Mouse (Mus musculus) MEL (cell line): ENCODE measurements around the gene Mpg. TPM values are rescaled to one million over a fixed set of nuclear protein-coding genes. Genes with fewer than 3 reads are reported as not detected.

Experiments used
- DNase-seq: peaks from one replicate; pipeline ENCODE4 v3.0.0; 2011; ENCODE audit warnings: low read depth, low spot score
- H3K27ac ChIP-seq: 2 replicates; pipeline ENCODE4 v1.5.1; 2012; ENCODE audit warnings: low read depth, mild to moderate bottlenecking, control low read depth, low read length, moderate library complexity; ENCODE audit not compliant: control insufficient read depth
- H3K27me3 ChIP-seq, 2 experiments: fragments of 150-350 bp in 1 of 2; sonication (generic) in 1 of 2; 2 replicates each; pipeline ENCODE4 v1.6.1; 2012; ENCODE audit warnings: low read length in 2 of 2, mild to moderate bottlenecking in 2 of 2, improper control_type of control experiment in 1 of 2, moderate library complexity in 1 of 2; ENCODE audit not compliant: insufficient read depth in 2 of 2, control insufficient read depth in 1 of 2
- H3K36me3 ChIP-seq, 2 experiments: 2 replicates each; pipeline ENCODE4 v1.6.1; 2012 to 2014; ENCODE audit warnings: low read length in 2 of 2, improper control_type of control experiment in 1 of 2, inconsistent platforms in 1 of 2, mild to moderate bottlenecking in 1 of 2; ENCODE audit not compliant: insufficient read depth in 2 of 2, control insufficient read depth in 1 of 2
- H3K4me1 ChIP-seq, 2 experiments: fragments of 150-350 bp in 1 of 2; sonication (generic) in 1 of 2; 2 replicates each; pipeline ENCODE4 v1.6.1; 2012; ENCODE audit warnings: low read length in 2 of 2, improper control_type of control experiment in 1 of 2, mild to moderate bottlenecking in 1 of 2; ENCODE audit not compliant: insufficient read depth in 2 of 2, control insufficient read depth in 1 of 2
- H3K4me3 ChIP-seq, 2 experiments: fragments of 150-350 bp in 1 of 2; sonication (generic) in 1 of 2; 2 replicates each; pipeline ENCODE4 v1.5.1; 2012; ENCODE audit warnings: low read depth in 2 of 2, low read length in 2 of 2, mild to moderate bottlenecking in 2 of 2, moderate library complexity in 2 of 2, control low read depth in 1 of 2, improper control_type of control experiment in 1 of 2; ENCODE audit not compliant: control insufficient read depth in 1 of 2, insufficient read depth in 1 of 2
- H3K79me2 ChIP-seq: 2 replicates; pipeline ENCODE4 v1.6.1; 2012; ENCODE audit warnings: mild to moderate bottlenecking, low read length, moderate library complexity; ENCODE audit not compliant: control insufficient read depth, poor library complexity, insufficient read depth
- H3K9ac ChIP-seq: 2 replicates; pipeline ENCODE4 v1.6.1; 2012; ENCODE audit warnings: low read depth, mild to moderate bottlenecking, control low read depth, low read length, moderate library complexity; ENCODE audit not compliant: control insufficient read depth, poor library complexity, severe bottlenecking
- H3K9me3 ChIP-seq: fragments of 150-350 bp; sonication (generic); replicated peaks from 2 replicates; pipeline ENCODE4 v1.6.1; 2012; ENCODE audit warnings: mild to moderate bottlenecking, low read length, improper control_type of control experiment, moderate library complexity; ENCODE audit not compliant: insufficient read depth
- BHLHE40 ChIP-seq: IDR thresholded peaks from 2 replicates; pipeline ENCODE4 v1.6.1; 2012; ENCODE audit warnings: low read depth, mild to moderate bottlenecking, inconsistent platforms, low read length, improper control_type of control experiment, borderline replicate concordance
- CHD1 ChIP-seq: IDR thresholded peaks from 2 replicates; pipeline ENCODE4 v1.6.1; 2012; ENCODE audit warnings: low read depth, mild to moderate bottlenecking, inconsistent platforms, low read length, improper control_type of control experiment
- CHD2 ChIP-seq: IDR thresholded peaks from 2 replicates; pipeline ENCODE4 v1.6.1; 2011; ENCODE audit warnings: low read length, improper control_type of control experiment
- CTCF ChIP-seq, 3 experiments: IDR thresholded peaks in 2 of 3; conservative IDR thresholded peaks in 1 of 3; 2 replicates each; pipeline ENCODE4 v1.5.1; 2011 to 2012; ENCODE audit warnings: low read length in 3 of 3, low read depth in 2 of 3, mild to moderate bottlenecking in 2 of 3, improper control_type of control experiment in 1 of 3, inconsistent platforms in 1 of 3, mixed read lengths in 1 of 3, moderate library complexity in 1 of 3; ENCODE audit not compliant: control insufficient read depth in 1 of 3, insufficient read depth in 1 of 3, poor library complexity in 1 of 3, severe bottlenecking in 1 of 3
- E2F4 ChIP-seq: IDR thresholded peaks from 2 replicates; pipeline ENCODE4 v1.6.1; 2011; ENCODE audit warnings: low read depth, low read length, improper control_type of control experiment, borderline replicate concordance
- ELF1 ChIP-seq: IDR thresholded peaks from 2 replicates; pipeline ENCODE4 v1.6.1; 2014; ENCODE audit warnings: low read depth, mild to moderate bottlenecking, inconsistent platforms, low read length, improper control_type of control experiment, moderate library complexity
- EP300 ChIP-seq, 2 experiments: IDR thresholded peaks; 2 replicates each; pipeline ENCODE4 v1.6.1; 2011; ENCODE audit warnings: improper control_type of control experiment in 2 of 2, low read length in 2 of 2, low read depth in 1 of 2, mild to moderate bottlenecking in 1 of 2
- ETS1 ChIP-seq: IDR thresholded peaks from 2 replicates; pipeline ENCODE4 v1.6.1; 2012; ENCODE audit warnings: low read depth, mild to moderate bottlenecking, inconsistent platforms, low read length, improper control_type of control experiment, moderate library complexity
- GABPA ChIP-seq: IDR thresholded peaks from 2 replicates; pipeline ENCODE4 v1.6.1; 2012; ENCODE audit warnings: low read depth, mild to moderate bottlenecking, inconsistent platforms, low read length, improper control_type of control experiment, moderate library complexity
- HCFC1 ChIP-seq: IDR thresholded peaks from 2 replicates; pipeline ENCODE4 v1.6.1; 2012; ENCODE audit warnings: low read depth, mild to moderate bottlenecking, inconsistent platforms, low read length, improper control_type of control experiment, moderate library complexity
- KAT2A ChIP-seq: conservative IDR thresholded peaks from 2 replicates; pipeline ENCODE4 v1.6.1; 2012; ENCODE audit warnings: low read depth, low read length, improper control_type of control experiment, inconsistent platforms
- MAFK ChIP-seq: IDR thresholded peaks from 2 replicates; pipeline ENCODE4 v1.6.1; 2011; ENCODE audit warnings: low read depth, mild to moderate bottlenecking, low read length, improper control_type of control experiment, borderline replicate concordance
- MAX ChIP-seq: IDR thresholded peaks from 2 replicates; pipeline ENCODE4 v1.6.1; 2011; ENCODE audit warnings: low read length, improper control_type of control experiment
- MEF2A ChIP-seq: IDR thresholded peaks from 2 replicates; pipeline ENCODE4 v1.6.1; 2014; ENCODE audit warnings: low read depth, mild to moderate bottlenecking, inconsistent platforms, low read length, improper control_type of control experiment; ENCODE audit not compliant: poor library complexity, insufficient replicate concordance, severe bottlenecking; ENCODE audit errors: extremely low read depth
- MXI1 ChIP-seq: IDR thresholded peaks from 2 replicates; pipeline ENCODE4 v1.6.1; 2011; ENCODE audit warnings: mild to moderate bottlenecking, low read depth, low read length, improper control_type of control experiment
- MYB ChIP-seq: IDR thresholded peaks from 2 replicates; pipeline ENCODE4 v1.6.1; 2011; ENCODE audit warnings: mild to moderate bottlenecking, low read depth, low read length, improper control_type of control experiment
- MYC ChIP-seq: IDR thresholded peaks from 2 replicates; pipeline ENCODE4 v1.6.1; 2011; ENCODE audit warnings: low read depth, mild to moderate bottlenecking, low read length, improper control_type of control experiment, moderate library complexity
- NELFE ChIP-seq: IDR thresholded peaks from 2 replicates; pipeline ENCODE4 v1.6.1; 2011; ENCODE audit warnings: low read depth, low read length, improper control_type of control experiment
- NRF1 ChIP-seq: IDR thresholded peaks from 2 replicates; pipeline ENCODE4 v1.6.1; 2014; ENCODE audit warnings: low read depth, mild to moderate bottlenecking, inconsistent platforms, low read length, improper control_type of control experiment, moderate library complexity; ENCODE audit not compliant: poor library complexity, insufficient read depth, severe bottlenecking
- POLR2A ChIP-seq, 2 experiments: IDR thresholded peaks; 2 replicates each; pipeline ENCODE4 v1.6.1; 2011 to 2012; ENCODE audit warnings: low read length in 2 of 2, mild to moderate bottlenecking in 2 of 2, control low read depth in 1 of 2, improper control_type of control experiment in 1 of 2, low read depth in 1 of 2, moderate library complexity in 1 of 2; ENCODE audit not compliant: control insufficient read depth in 1 of 2, insufficient read depth in 1 of 2, poor library complexity in 1 of 2
- POLR2AphosphoS2 ChIP-seq: IDR thresholded peaks from 2 replicates; pipeline ENCODE4 v1.6.1; 2011; ENCODE audit warnings: low read length, improper control_type of control experiment
- POLR2AphosphoS5 ChIP-seq: IDR thresholded peaks from 2 replicates; pipeline ENCODE4 v1.6.1; 2012; ENCODE audit warnings: low read depth, borderline replicate concordance, mild to moderate bottlenecking, inconsistent platforms, low read length, moderate library complexity, mixed read lengths
- RAD21 ChIP-seq: IDR thresholded peaks from 2 replicates; pipeline ENCODE4 v1.6.1; 2011; ENCODE audit warnings: mild to moderate bottlenecking, low read depth, low read length, improper control_type of control experiment
- RCOR1 ChIP-seq: IDR thresholded peaks from 2 replicates; pipeline ENCODE4 v1.6.1; 2012; ENCODE audit warnings: low read depth, mild to moderate bottlenecking, inconsistent platforms, low read length, improper control_type of control experiment
- SIN3A ChIP-seq: IDR thresholded peaks from 2 replicates; pipeline ENCODE4 v1.6.1; 2012; ENCODE audit warnings: low read length, improper control_type of control experiment, inconsistent platforms
- SMC3 ChIP-seq: IDR thresholded peaks from 2 replicates; pipeline ENCODE4 v1.6.1; 2011; ENCODE audit warnings: low read depth, low read length, improper control_type of control experiment
- TAL1 ChIP-seq: IDR thresholded peaks from 2 replicates; pipeline ENCODE4 v1.6.1; 2012; ENCODE audit warnings: mild to moderate bottlenecking, inconsistent platforms, low read length, moderate library complexity, mixed read lengths
- TBP ChIP-seq: IDR thresholded peaks from 2 replicates; pipeline ENCODE4 v1.8.0; 2011; ENCODE audit warnings: low read depth, low read length, improper control_type of control experiment
- TCF12 ChIP-seq: IDR thresholded peaks from 2 replicates; pipeline ENCODE4 v1.6.1; 2014; ENCODE audit warnings: low read depth, mild to moderate bottlenecking, inconsistent platforms, low read length, improper control_type of control experiment, moderate library complexity
- UBTF ChIP-seq: IDR thresholded peaks from 2 replicates; pipeline ENCODE4 v1.6.1; 2012; ENCODE audit warnings: low read depth, mild to moderate bottlenecking, inconsistent platforms, low read length, improper control_type of control experiment, moderate library complexity, borderline replicate concordance; ENCODE audit not compliant: insufficient read depth
- USF1 ChIP-seq: IDR thresholded peaks from 2 replicates; pipeline ENCODE4 v1.6.1; 2014; ENCODE audit warnings: low read depth, mild to moderate bottlenecking, inconsistent platforms, low read length, improper control_type of control experiment, moderate library complexity
- USF2 ChIP-seq, 2 experiments: IDR thresholded peaks; 2 replicates each; pipeline ENCODE4 v1.6.1; 2011 to 2012; ENCODE audit warnings: improper control_type of control experiment in 2 of 2, low read length in 2 of 2, borderline replicate concordance in 1 of 2, inconsistent platforms in 1 of 2, low read depth in 1 of 2, mild to moderate bottlenecking in 1 of 2; ENCODE audit not compliant: insufficient read depth in 1 of 2
- ZC3H11A ChIP-seq: IDR thresholded peaks from 2 replicates; pipeline ENCODE4 v1.6.1; 2012; ENCODE audit warnings: low read depth, mild to moderate bottlenecking, inconsistent platforms, low read length, improper control_type of control experiment
- ZKSCAN1 ChIP-seq: IDR thresholded peaks from 2 replicates; pipeline ENCODE4 v1.6.1; 2012; ENCODE audit warnings: low read depth, mild to moderate bottlenecking, inconsistent platforms, low read length, improper control_type of control experiment, moderate library complexity
- ZMIZ1 ChIP-seq: IDR thresholded peaks from 2 replicates; pipeline ENCODE4 v1.6.1; 2012; ENCODE audit warnings: low read depth, mild to moderate bottlenecking, inconsistent platforms, low read length, improper control_type of control experiment, moderate library complexity
- ZNF384 ChIP-seq: IDR thresholded peaks from 2 replicates; pipeline ENCODE4 v1.6.1; 2012; ENCODE audit warnings: low read depth, mild to moderate bottlenecking, inconsistent platforms, low read length, improper control_type of control experiment
- polyA plus RNA-seq, 2 experiments: library from polyadenylated mRNA; stranded (reverse) in 1 of 2; unstranded in 1 of 2; fragments of >175 nt in 1 of 2; fragments of >200 nt in 1 of 2; gene quantifications; 2 replicates each; pipeline versions ENCODE4 v1.2.1 to v1.2.4; 2012; ENCODE audit warnings: low replicate concordance in 2 of 2, low read depth in 1 of 2; ENCODE audit not compliant: insufficient read length in 2 of 2, insufficient read depth in 1 of 2, missing spikeins in 1 of 2
- total RNA-seq: library from RNA; depleted of rRNA; stranded (reverse); fragments of 300-350 nt; gene quantifications from 2 replicates; pipeline ENCODE4 v1.2.3, GENCODE M21; 2012

Mpg gene
- total and polyA plus RNA-seq, 3 experiments = 42.0 to 43.2 TPM; not detected in 1

- Histone ChIP-seq H3K4me1 (peaks cover 28 to 41% of the 10 kb centered on the region in 2 experiments), H3K9me3 (no peaks in the 10 kb centered on the region), H3K27ac (peak overlapping the region; percentile 25), H3K79me2 (peaks cover 5% of the 10 kb centered on the region), H3K9ac (no peak overlapping the region), H3K36me3 (peaks cover 0 to 44% of the 10 kb centered on the region in 2 experiments; a peak in 2 of 4 replicates), H3K4me3 (no peak overlapping the region), H3K27me3 (no peaks in the 10 kb centered on the region)
- peak; percentile 94 for DNase-seq
- TF ChIP-seq KAT2A = no peak; the same call in 1 of the 2 replicates
- no peak for TF ChIP-seq ZMIZ1
- peak; percentile 78 for TF ChIP-seq BHLHE40
- peak; percentile 100 for TF ChIP-seq RCOR1
- peak in 1 of 2 experiments; percentile 8; a peak in 1 of 4 replicates for TF ChIP-seq USF2 (IDR thresholded peaks at IDR 0.05; ENCODE audit: borderline replicate concordance in 1 of 2, insufficient read depth in 1 of 2, low read depth in 1 of 2, low read length in 2 of 2)
- TF ChIP-seq CHD1 = no peak
- TF ChIP-seq SIN3A = peak; percentile 86
- peak; percentile 69; the same call in 1 of the 2 replicates for TF ChIP-seq MYC
- TF ChIP-seq SMC3 = no peak
- TF ChIP-seq ZC3H11A = 0 out of 2 replicates have a peak, but pooled peaks have one; percentile 1
- TF ChIP-seq MXI1 = peak; percentile 69
- peak; percentile 91 for TF ChIP-seq ZNF384
- no peak for TF ChIP-seq CHD2
- TF ChIP-seq CTCF (IDR thresholded peaks at IDR 0.05 in 2 of 3, conservative IDR thresholded peaks at IDR 0.05 in 1 of 3; ENCODE audit: control insufficient read depth in 1 of 3, insufficient read depth in 1 of 3, low read depth in 2 of 3, low read length in 3 of 3, poor library complexity in 1 of 3, severe bottlenecking in 1 of 3) = no peak
- TF ChIP-seq MYB = no peak
- TF ChIP-seq NELFE = no peak
- 0 out of 2 replicates have a peak, but pooled peaks have one; percentile 36 for TF ChIP-seq ZKSCAN1
- no peak for TF ChIP-seq POLR2AphosphoS5
- TF ChIP-seq EP300 (IDR thresholded peaks at IDR 0.05; ENCODE audit: low read depth in 1 of 2, low read length in 2 of 2) = peak; percentile 96
- TF ChIP-seq RAD21 = no peak
- no peak for TF ChIP-seq ELF1
- TF ChIP-seq MAX = peak; percentile 65
- no peak for TF ChIP-seq POLR2A (IDR thresholded peaks at IDR 0.05; ENCODE audit: control insufficient read depth in 1 of 2, insufficient read depth in 1 of 2, low read depth in 1 of 2, low read length in 2 of 2, poor library complexity in 1 of 2)
- peak; percentile 98 for TF ChIP-seq TCF12
- peak; percentile 47; the same call in 1 of the 2 replicates for TF ChIP-seq HCFC1
- TF ChIP-seq MEF2A = no peak
- no peak for TF ChIP-seq E2F4
- peak; percentile 98 for TF ChIP-seq TAL1
- no peak for TF ChIP-seq UBTF
- no peak for TF ChIP-seq TBP
- peak; percentile 96 for TF ChIP-seq ETS1
- TF ChIP-seq USF1 = peak; percentile 18; the same call in 1 of the 2 replicates
- TF ChIP-seq NRF1 = 0 out of 2 replicates have a peak, but pooled peaks have one; percentile 4
- no peak for TF ChIP-seq GABPA
- peak; percentile 91 for TF ChIP-seq MAFK
- TF ChIP-seq POLR2AphosphoS2 = 0 out of 2 replicates have a peak, but pooled peaks have one; percentile 36
Observed at GRCm38 (mm10) chr11:32265117-32265738, 38.9 kb downstream of the Mpg start.
